Mouse (Mus musculus) layer of hippocampus, adult 2 months (tissue): ENCODE measurements around the gene Phkg2. TPM values are rescaled to one million over a fixed set of nuclear protein-coding genes. Genes with fewer than 3 reads are reported as not detected.

ENCODE experiments used
- DNase-seq, 2 experiments: peaks; one replicate each; pipeline ENCODE4 v3.0.0; 2022; ENCODE audit warnings: low spot score in 2 of 2
- H3K27ac ChIP-seq: fragments of 200-600 bp; 2 replicates; pipeline ENCODE4 v1.8.1; 2022
- H3K4me3 ChIP-seq: fragments of 200-600 bp; 2 replicates; pipeline ENCODE4 v1.8.1; 2022; ENCODE audit warnings: mild to moderate bottlenecking
- CTCF ChIP-seq: fragments of 200-600 bp; conservative IDR thresholded peaks from 2 replicates; pipeline ENCODE4 v1.8.1; 2022; ENCODE audit warnings: antibody characterized with exemption, mild to moderate bottlenecking, moderate library complexity
- total RNA-seq, 2 experiments: library from RNA; stranded (reverse); gene quantifications; 2 replicates each; pipeline ENCODE4 v1.2.3; 2021

Phkg2 gene
- total RNA-seq, 2 experiments from 2014 or later = 80.4 to 84.2 TPM

DNA sequence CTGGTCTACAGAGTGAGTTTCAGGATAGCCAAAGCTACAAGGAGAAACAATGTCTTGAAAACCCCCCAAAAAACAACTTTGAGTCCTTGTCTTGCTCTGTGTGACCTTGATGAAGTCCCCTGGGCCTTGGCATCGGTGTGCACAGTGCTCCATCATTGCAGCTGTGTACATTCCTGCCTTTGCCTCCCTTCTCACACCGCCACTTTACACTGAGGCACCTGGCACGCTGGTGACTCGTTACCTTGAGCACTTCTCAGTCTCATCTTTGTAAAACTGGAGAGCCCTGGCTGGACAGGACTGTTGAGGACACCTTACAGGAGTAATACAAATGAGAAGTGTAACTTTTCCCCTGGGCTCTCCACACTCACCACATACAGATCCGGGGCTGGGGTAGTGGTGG lies 14.1 kb downstream of the Phkg2 start:
- no peak for DNase-seq
- TF ChIP-seq CTCF = no peak
- peak overlapping the region; percentile 93; the same call in 1 of the 2 replicates for H3K27ac ChIP-seq
- H3K4me3 ChIP-seq = peak overlapping the region; percentile 99

DNA sequence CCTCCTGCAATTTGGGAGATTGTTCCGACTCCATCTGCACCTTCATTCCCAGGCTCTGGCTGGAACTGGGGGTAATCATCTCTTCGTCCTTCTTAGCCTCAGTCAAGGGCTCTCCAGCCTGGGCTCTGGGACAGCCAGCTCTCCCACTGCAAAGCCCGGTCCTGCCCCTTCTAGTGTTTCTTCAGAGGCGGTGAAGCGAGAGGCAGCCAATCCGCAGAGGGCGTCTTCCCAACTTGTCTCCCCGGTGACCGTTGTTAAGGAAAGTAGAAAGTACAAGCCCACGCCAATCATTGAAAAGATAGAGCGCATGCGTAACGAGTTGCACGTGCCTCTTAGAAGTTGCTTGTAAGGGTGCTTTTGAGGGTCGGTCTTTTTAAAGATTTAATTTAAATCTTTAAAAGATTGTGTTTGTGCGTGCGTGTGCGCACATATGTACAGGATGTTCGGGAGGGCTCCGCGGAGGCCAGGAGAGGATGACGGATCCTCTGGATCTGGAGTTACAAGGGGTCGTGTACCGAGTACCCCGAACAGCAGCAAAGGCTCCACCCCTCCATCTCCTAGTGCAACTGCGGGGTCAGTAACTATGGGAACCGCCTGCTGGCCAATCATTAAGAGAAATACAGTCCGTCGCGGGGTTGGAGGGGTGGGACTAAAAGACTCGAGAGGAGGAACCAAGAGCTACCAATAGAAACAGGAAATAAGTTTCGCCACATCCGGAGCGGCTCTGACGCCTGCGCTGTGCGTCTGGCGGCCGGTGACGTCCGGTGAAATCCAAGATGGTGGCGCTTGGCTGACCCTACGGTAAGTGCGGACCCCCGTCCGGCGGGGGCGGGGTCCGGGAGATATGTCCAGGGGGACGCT lies 15.1 kb downstream of the Phkg2 start, which contains the start of the genes Ccdc189 and Rnf40:
Gene Ccdc189, minus strand, starts transcription at position 585 of the 861 bp plus-strand sequence.
Gene Rnf40, plus strand, starts transcription at position 757 of the 861 bp plus-strand sequence.
- H3K27ac ChIP-seq = peak within 1 kb of the TSS; percentile 93
- TF ChIP-seq CTCF = no peak; the same call in 1 of the 2 replicates
- H3K4me3 ChIP-seq = peak within 1 kb of the TSS; percentile 99
- peak; percentile 89 to 98 for DNase-seq

DNA sequence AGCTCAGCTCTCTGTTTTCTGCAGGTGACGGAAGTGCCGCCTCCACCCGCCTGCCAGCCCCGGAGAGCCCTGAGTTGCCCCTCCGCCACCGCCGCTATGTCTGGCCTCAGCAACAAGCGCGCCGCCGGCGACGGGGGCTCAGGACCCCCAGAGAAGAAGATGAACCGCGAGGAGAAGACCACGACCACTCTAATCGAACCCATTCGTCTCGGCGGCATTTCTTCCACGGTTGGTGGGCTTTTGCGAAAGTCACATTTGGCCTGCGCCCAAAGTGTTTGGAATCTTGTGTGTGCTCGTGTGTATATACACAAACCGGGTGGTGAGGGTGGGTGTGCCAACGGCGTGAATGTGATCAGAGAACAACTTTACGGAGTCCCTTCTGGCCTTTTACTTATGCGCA lies 15.8 kb downstream of the Phkg2 start:
- H3K27ac ChIP-seq = peak overlapping the region; percentile 93
- TF ChIP-seq CTCF = no peak
- peak overlapping the region; percentile 99 for H3K4me3 ChIP-seq
- no peak for DNase-seq

DNA sequence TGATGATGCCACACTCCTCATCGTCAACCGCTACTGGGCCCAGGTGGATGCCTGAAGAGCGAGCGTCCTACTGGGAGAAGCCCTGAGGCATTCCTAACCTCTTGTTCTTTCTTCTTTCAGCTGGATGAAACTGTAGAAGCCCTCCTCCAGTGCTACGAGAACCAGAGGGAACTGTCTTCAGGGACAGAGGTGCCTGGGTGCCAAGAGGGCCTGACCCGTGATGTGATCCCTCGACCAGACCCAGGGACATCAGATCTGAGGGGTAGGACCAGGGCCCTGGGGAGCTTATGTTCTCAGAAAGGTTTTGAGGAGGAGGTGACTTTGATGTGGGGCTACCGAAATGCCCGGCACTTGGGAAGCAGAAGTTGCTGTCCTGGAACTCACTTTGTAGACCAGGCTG lies 16.5 kb downstream of the Phkg2 start:
- peak overlapping the region; percentile 99 for H3K4me3 ChIP-seq
- no peak for TF ChIP-seq CTCF
- DNase-seq = no peak

DNA sequence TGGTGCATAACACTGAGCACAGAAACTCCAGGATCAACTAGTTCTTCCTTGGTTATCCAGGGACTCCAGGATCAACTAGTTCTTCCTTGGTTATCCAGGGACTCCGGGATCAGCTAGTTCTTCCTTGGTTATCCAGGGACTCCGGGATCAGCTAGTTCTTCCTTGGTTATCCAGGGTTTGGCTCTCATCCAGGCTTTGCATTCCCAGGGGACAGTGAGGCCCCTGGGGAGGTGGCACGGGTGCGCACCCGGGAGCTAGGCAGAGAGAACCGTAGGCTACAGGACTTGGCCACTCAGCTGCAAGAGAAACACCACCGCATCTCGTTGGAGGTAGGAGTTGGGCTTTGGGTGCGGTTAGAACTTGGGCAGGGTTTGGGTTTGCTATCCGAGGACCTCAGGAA lies 18.0 kb downstream of the Phkg2 start:
- H3K27ac ChIP-seq = no peak overlapping the region
- H3K4me3 ChIP-seq = no peak overlapping the region
- no peak for DNase-seq
- no peak for TF ChIP-seq CTCF

More for the DNA sequence above, 16.5 kb downstream of the Phkg2 start:
- no peak overlapping the region for H3K27ac ChIP-seq

DNA sequence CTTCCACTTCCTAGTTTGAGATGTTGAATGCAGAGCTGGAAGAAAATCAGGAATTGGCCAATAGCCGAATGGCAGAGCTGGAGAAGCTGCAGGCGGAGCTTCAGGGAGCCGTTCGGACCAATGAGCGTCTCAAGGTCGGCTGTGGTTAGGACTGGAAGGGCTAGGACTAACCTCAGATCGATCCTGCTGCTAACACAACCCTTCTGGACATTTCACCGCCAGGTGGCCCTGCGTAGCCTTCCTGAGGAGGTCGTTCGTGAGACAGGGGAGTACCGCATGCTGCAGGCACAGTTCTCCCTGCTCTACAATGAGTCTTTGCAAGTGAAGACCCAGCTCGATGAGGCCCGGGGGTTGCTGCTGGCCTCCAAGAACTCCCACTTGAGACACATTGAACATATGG lies 19.4 kb downstream of the Phkg2 start:
- Histone ChIP-seq H3K4me3 (no peak overlapping the region), H3K27ac (no peak overlapping the region)
- DNase-seq = no peak
- TF ChIP-seq CTCF = no peak

DNA sequence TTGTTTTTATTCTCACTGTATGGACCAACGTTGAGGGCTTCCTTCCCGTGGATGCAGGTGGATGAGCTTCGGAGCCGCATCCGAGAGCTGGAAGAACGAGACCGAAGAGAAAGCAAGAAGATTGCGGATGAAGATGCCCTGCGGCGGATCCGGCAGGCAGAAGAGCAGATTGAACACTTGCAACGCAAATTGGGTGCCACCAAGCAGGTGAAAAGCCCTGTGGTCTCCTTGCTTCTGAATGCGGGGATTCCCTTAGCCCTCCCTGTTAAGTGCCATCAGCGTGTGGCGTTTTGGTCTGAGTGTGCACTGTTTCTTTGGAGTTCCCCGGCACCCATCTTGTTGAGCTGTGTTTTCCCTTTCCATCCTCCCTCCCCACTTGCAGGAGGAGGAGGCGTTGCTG lies 23.6 kb downstream of the Phkg2 start:
- no peak overlapping the region for H3K27ac ChIP-seq
- no peak for TF ChIP-seq CTCF
- no peak for DNase-seq
- no peak overlapping the region for H3K4me3 ChIP-seq

DNA sequence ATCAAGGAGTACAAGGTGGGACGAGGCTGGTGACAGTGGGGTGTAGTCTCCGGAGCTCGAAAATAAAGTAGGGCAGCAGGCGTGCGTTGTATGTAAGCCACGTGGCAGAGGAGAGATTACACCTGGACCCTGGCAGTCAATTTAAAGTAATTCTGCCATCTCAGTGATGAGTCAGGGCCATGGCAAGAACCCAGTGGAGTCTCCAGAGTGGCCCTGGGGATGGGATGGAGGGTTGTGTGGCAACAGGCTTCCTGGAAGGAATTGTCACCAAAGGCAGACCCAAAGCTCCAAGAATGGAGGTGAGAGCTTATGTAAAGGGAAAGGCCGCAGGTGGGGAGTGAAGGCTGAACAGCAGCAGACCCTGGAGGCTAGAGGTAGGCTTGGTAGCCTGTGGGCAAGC lies 27.5 kb downstream of the Phkg2 start:
- DNase-seq = no peak
- no peak for TF ChIP-seq CTCF

DNA sequence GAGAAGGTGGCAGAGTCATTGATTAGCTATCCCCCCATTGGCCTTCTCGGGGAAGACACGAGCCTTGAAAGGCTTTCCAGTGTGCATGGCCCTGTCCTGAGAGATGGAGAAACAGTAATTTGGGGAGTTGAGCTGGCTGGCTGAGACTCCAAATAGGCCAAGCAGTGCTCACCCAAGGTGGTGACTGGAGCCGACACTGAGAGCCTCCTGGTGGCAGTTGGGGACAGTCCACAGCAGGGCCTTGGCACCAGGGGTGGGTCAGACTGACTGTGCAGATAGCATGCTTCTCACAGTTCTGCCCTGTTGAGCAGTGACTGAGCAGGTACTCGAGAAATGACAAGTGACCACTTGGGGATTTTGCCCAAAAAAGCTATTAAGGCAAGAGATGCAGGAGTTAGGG lies 28.6 kb downstream of the Phkg2 start:
- no peak; the same call in 1 of the 2 replicates for TF ChIP-seq CTCF
- DNase-seq = no peak
- H3K27ac ChIP-seq = no peak overlapping the region
- no peak overlapping the region for H3K4me3 ChIP-seq

More for the DNA sequence above, 27.5 kb downstream of the Phkg2 start:
- no peak overlapping the region for H3K4me3 ChIP-seq
- no peak overlapping the region for H3K27ac ChIP-seq

DNA sequence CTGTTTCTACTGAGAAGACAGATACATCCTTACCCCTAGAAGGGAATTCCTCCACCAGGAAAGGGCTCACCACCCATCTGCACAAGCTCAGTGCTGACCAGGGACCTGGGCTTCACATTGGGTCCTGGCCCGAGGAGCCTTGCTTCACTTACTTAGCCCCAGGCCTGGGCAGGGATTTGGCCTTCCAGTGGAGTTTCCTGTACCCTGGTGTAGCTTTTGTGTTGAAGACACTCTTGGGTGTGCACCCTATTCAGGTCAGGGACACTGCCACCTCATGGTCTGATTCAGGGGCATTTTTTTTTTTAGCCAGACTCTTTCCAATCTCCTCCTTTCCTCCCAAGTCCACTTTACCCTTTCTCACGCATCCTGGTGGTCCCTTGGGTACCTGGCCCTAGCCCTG lies 29.8 kb downstream of the Phkg2 start:
- TF ChIP-seq CTCF = no peak
- no peak overlapping the region for H3K27ac ChIP-seq
- no peak overlapping the region for H3K4me3 ChIP-seq
- DNase-seq = no peak

DNA sequence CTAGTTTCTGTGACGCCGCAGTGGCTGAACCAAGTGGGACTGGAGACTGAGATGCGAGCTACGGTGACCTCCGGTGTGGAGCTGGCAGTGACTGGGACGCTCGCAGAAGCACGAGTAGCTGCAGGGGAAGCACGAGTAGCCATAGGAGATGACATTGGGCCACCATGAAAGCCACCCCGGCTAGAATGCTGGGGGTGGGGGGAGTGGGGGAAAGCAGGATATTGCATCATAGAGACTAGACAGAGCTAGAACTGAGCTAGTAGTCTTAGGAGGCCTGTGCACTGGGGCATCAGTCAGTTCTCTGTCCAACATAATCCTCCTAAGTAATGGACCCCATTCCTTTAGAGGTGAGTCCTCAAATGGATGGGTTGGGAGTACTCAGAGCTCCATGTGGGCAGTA lies 31.1 kb downstream of the Phkg2 start:
- no peak for TF ChIP-seq CTCF
- Histone ChIP-seq H3K27ac (no peak overlapping the region), H3K4me3 (no peak overlapping the region)
- DNase-seq = no peak

DNA sequence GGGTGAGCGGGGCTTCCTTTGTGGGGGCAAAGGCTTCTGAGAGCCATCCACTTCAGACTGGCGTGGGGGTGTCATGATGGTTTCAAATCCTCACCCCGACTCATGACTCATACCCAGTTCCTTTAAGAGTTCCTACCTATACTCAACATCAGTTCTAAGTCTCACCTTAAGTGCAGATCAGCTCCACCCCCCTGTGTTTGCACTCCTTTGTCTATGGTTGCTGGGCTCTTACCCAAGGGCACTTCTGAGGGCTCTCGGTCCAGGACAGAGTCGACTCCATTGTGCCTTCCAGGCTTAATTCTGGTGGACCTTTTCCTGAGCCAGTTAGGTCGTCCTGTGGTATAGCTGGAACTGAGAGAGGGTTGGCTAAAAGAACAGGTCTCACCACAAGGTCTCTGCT lies 34.0 kb downstream of the Phkg2 start:
- DNase-seq = no peak
- H3K4me3 ChIP-seq = no peak overlapping the region
- no peak overlapping the region for H3K27ac ChIP-seq
- TF ChIP-seq CTCF = no peak

DNA sequence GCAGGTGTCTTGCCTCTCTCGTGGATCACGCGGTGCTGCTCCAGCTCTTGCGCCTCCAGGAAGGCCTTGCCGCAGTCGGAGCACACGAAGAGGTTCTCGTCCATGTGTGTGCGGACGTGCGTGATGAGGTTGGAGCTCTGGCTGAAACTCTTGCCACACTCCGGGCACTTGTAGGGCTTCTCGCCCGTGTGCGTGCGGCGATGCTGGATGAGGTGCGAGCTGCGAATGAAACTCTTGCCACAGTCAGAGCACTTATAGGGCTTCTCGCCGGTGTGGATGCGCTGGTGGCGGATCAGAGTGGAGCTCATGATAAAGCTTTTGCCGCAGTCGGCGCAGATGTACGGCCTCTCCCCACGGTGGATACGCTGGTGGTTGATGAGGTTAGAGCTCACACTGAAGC lies 37.9 kb downstream of the Phkg2 start:
- no peak for DNase-seq
- H3K27ac ChIP-seq = no peak overlapping the region
- no peak for TF ChIP-seq CTCF

DNA sequence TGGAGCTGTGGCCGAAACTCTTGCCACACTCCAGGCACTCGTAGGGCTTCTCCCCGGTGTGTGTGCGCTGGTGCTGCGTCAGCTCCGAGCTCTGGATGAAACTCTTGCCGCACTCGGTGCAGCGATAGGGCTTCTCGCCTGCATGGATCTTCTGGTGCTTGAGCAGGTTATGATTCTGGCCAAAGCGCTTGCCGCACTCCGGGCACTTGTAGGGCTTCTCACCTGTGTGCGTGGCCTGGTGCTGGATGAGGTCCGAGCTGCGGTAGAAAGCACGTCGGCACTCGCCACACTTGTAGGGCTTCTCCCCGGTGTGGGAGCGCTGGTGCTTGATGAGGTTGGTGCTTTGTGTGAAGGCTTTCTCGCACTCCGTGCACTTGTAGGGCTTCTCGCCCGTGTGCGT lies 38.4 kb downstream of the Phkg2 start:
- TF ChIP-seq CTCF = no peak
- H3K27ac ChIP-seq = no peak overlapping the region
- H3K4me3 ChIP-seq = no peak overlapping the region
- DNase-seq = no peak

More for the DNA sequence above, 37.9 kb downstream of the Phkg2 start:
- H3K4me3 ChIP-seq = no peak overlapping the region
